Mouse (Mus musculus) retina, postnatal 1 day (tissue): Measurements from ENCODE around the gene 1700013G24Rik.

ENCODE experiments used
- DNase-seq: peaks from one replicate; pipeline ENCODE4 v3.0.0-alpha.2; 2012

The 1700013G24Rik gene

DNA sequence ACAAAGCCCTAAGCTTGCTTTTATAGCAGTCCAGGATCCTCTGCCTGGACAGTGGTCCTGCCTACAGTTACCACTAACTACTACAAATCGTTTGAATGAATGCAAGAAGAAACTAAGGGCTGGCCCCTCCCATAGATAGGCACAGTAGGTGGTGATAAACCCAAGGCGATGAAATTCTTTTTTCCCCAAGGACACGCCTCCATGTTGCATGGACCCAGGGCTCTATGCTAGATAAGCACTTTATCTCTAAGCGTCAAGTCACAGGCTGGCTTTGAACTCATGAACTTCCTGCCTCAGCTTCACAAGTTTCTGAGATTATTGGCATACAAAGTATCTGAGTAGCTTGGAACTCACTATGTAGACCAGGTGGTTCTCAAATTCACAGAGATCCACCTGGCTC, 4.2 kb downstream of the 1700013G24Rik start:
- no peak for DNase-seq

- no peak for DNase-seq
Measured at GRCm38 (mm10) chr4:137458310-137458709, 5.2 kb downstream of the 1700013G24Rik start.

GRCm38 (mm10) chr4:137458861-137459260, 5.8 kb downstream of the 1700013G24Rik start:
- no peak for DNase-seq

GRCm38 (mm10) chr4:137460676-137461075, 7.6 kb downstream of the 1700013G24Rik start:
- no peak for DNase-seq

DNA sequence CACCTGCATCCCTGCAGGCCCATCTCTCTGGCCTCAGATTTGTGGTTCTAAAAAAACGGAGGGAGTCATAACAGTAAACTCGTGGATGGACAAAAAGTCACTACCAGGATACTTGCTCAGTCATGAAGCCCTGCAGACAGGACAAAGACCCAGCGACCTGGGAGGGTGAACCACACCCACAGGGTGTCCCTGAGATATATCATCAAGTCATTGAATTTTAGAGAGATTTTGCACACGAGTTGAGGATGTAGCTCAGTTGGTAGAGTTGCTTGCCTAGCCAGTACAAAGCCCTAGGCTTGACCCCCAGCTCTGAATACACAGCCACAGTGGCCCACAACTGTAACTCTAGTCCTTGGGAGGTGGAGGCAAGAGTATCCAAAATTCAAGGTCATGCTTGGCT, 8.1 kb downstream of the 1700013G24Rik start:
- no peak for DNase-seq

DNA sequence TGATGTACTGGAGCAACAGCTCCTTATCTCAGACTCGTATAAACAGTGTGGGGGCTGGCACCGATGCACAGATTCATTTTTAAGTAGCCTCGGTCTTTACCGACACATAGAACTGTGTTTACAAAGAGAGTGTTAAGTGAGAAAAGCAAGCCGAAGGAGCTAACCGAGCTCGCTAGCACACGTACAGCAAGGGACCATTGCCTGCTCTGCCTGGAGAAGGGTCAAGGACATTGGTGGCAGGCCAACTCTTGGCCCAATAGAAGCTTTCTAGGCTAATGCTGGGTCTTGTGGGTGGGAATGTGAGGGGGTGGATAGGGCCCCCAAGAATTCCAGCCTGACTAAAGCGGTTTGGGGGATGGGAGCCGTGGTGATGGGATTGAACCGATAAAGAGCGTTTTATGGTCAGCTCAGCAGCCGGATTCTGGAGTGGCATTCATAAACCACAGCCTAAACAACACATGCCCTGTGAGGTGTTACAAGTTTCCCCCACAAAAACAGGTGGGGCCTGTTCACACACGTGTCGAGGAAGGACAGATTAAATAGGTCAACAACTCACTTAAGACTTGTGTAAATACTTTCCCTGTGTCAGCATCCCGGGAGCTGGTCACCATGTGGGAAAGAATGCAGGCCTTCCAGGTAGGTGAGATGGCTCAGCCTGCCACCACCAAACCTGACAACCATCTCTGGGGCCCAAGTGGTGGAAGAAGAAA, 9.1 kb downstream of the 1700013G24Rik start:
- DNase-seq, result no peak

DNA sequence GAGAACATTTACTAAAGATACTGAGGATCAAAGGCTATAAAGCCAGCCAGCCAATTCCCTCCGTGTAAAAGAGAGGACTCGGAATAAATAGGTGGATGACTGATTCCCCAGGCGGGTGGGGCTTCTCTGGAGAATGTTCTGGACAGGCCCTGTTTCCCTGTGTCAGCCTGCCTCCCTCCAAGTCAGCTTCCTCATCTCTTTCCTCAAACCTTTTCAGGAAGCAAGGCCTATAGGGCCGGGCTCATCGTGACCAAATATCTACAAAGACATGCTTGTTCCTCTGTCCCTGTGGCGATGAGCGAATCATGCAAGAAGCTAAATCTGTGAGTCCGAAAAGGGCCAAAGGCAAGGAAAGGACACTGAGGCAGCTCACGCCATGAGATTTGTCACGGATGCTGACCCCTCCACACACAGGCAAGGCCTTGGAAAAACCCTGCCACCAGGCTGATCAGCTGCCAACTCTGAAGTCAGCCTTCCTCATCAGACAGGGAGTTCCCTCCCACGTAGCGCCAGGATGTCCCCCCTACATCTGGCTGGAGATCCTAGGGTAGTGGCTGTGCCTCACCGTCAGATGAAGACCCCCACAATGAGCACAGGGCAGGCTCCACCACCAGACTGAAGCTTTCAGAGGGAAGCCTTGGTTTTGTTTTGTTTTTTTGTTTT, 12.2 kb downstream of the 1700013G24Rik start:
- DNase-seq, result no peak

DNA sequence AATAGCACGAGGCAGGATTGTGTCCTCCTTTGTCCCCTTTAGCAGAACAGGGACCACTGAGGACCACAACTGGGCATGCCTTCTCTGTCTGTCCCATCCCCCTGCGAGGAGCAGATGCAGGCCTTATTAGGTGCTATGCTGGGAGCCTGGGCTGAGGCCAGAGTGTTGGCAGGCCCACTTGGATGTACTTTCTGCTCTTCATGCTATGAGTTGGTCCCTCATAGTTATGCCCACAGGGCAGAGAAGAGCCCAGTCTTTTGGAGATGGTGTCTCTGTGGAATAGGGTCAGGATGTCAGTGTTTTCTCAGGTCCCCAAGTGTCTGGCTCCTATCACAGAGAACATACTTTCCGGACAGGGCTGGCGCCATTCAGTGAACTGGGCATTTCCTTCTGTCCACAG, 13.9 kb downstream of the 1700013G24Rik start:
- no peak for DNase-seq

DNA sequence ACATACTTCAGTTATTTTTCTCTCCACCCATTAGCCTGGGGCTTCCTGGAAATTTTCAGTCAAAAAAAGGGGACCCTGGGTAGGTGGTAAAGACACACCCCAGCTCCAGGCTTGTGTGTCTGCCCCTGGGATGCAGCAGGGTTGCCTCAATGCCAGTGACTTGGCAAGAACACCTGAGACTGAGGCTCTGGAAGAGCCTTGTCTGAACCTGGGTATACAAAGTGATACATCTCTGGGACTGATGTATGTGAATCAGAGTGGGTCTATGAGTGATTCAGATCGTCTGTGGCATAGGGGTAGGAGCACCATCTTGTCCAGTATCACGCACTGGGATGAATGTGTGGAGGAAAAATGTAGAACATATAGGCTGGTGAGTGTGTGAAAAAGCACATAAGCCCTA, 14.4 kb downstream of the 1700013G24Rik start:
- no peak for DNase-seq

DNA sequence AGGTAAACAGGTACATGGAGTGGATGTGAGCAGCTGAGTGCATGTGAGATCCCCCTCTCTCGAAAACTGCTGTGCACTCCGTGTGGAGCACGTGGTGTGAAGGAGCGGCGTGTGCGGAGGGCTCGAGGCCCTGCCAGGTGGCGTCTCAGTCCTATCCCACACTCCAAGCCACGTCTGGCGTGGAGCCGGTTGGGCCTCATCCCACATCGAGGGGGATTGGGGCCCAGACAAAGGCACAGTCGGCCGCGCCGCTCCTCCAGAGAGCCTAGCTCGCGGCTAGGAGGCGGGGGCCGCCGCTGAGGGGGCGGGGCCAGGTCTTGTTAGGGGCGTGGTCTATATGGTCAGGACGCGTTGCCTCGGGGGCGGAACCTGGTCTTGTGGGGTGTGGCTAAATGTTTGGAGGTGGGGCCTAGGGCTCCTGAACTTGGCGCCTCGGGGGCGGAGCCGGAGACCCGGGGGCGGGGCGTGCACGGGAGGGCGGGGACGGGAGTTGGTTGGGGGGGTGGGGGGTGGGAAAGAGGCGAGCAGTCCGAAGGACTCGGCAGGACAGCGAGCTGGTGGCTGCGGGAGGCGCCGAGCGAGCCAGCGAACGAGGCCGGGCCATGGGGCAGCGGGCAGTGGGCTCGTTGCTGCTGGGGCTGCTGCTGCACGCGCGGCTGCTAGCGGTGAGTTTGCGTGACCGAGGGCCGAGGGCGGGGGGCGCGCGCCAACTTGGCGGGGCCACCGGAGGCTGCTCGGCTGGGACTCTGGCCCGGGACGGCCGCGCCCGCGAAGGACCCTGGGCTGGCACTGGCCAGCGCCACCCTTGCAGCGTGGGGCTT, 15.4 kb downstream of the 1700013G24Rik start, which contains the start of gene Hspg2:
Gene Hspg2, plus strand, starts transcription at position 510 of the 821 bp plus-strand sequence.
- peak; percentile 97 for DNase-seq

DNA sequence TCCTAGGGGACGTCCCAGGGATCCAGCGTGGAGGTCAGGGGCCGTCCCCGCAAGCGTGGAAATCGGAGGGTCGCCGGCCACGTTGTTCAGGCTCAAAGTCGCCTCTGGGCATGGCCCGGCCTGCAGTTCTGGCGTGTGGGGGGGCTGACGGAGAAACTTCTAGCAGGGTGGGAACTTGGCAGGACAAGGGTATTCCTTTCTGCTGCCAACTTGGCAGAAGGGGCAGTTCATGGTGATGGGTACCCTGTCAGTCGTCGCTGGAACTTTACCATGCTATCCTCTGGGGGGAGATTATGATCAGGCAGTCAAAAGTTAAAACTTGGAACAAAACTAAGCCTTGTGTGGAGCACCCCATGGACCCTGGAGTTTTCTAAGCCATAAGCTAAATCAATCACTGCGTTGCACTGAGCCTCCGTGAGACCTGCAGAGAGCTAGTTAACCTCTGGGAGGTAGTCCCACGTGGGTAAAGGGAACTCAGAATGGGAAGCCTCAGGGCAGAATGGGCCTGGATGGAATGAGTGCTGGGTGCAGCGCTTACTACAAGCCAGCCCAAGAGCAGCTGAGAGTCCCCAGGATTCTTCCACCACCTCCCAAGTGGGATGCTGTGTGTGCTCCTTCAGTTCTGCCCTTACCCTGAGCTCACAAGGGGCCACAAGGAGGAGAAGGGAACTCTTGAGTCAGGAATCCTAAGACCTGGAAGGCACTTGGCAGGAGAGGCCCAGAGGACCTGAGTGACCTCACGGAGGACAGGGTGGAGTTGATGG, 16.2 kb downstream of the 1700013G24Rik start:
- peak; percentile 47 for DNase-seq

DNA sequence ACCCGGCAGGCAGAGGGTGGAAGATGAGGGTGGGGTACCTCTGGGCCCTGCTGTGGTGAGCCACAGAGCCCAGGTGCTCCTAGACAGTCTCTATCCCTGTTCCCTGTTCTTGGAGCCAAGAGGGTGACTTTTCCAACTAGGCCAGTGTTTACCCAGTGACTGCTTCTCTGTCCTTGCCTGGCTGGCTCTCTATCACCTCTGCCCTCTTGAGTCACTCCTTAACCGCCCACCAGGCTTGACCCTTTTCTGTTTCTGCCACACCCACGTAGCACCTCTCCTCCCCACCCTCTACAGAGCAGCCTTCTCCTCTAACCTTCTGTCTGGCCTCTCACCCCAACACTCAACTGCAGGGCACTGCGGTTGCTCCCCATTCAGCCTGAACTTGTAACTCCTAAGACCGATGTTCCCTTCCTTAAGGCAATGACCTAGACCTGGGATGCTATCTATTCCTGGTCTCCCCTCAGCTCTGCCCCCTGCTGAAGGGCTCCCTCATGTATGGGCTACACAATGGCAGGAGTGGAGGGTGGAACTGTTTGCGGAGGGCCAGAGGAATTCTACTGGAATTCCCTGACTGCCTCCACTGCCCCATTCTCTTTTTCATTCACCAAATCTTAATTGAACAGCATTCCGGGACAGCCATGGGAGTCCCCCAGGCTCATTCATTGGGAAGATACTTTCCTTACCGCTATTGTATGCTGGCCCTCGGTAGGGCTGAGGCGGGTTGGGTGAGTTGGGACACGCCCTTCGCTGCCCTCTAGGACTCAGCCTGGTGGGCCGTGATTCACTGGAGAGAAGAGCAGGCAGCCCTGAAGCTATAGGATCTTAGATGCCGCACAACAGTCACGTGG, 17.0 kb downstream of the 1700013G24Rik start:
- DNase-seq, result no peak

DNA sequence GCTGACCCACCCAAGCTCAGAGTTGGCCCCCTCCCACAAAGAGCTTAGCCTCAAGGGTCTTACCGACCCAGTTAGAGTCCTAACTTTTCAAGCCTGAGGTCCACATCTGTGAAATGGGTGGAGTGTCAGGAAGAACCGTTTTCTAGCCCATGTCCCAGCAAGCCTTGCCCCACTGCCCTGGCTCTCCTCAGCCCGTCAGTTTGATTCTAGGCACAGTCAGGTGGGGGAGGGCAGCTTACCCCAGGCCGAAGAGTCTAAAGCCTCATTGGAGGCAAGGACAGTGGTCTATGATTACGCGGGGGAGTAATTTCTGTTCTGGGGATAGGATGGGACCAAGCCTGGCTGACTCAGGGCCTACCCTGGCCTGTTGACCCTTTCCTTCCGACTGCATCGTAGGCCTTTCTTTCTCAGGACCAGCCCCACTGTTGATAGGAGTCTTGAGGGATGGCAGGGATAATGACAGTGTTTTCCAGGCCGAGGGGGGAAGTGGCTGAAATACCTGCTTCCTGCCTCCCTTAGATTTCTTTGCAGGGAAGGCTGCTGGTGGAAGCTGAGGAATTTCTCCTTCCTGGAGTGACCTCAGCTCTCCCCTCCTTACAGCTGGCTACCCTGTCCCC, 17.7 kb downstream of the 1700013G24Rik start:
- no peak for DNase-seq

DNA sequence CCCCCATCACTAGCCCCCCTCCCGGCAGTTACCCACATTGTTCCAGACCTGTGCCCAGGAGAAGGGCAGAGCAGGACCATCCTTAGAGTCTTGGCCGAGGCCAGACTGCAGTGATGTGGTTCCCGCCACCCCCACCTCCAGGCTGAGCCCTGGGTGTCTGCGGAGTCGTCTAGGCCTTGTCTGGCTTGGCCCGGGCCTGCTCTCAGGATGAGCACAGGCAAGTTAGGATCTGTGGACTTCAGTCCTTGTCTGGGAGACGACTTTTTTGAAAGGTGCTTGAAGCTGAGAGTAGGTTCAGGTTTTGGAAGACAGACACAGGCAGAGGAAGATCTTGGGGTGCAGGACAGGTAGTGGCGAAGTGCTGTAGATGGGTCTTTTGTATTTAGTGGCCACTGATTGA, 18.2 kb downstream of the 1700013G24Rik start:
- DNase-seq, result no peak

DNA sequence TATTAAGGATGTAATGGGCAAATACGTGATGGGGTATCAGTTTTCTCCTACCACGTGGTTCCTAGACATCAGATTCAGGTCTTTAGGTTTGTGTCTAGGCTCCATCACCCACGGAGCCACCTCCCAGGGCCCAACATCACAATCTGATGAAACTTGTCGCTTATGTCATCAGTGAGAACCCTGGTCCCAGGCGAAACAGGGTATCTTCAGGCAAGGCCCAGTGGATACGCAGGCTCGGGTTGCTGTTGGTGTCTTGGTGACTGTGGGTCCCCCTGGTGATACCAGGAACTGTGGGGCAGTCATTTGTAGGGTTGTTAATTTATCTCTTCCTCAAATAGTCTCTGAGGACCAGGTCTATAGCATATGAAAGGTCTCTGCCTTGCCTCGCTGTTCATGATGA, 20.2 kb downstream of the 1700013G24Rik start:
- DNase-seq, result no peak

DNA sequence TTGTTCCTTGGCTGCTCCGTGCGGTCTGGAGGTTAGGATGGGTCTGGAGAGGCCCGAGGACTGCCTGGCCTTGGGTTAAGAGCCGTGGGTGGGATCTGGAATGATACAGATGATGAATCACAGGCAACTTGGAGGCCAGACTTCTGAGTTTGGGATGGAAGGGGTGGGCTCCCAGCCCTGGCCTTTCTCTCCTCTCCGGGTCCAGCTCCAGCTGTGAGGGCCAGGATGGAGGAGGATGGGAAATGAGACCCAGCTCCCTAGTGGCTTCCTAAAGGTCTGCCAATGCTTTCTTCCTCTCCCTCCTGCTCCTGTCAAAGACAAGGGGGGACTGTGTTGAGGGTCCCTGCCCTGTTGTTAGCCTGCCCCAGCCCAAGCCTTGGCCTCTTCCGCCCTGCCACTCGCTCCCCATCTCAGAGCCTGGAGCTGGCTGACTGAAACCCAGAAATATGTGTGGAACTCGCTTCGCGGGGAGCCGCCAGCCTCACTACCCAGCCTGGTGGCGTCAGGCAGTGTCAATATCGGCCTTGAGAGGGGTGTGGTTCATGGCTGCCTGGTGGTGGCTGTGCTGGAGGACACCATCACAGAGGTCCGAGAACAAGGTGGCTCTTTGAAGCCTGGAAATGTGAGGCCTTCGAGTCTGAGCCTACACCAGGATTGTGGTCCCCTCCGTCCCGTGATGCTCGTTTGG, 20.8 kb downstream of the 1700013G24Rik start:
- DNase-seq, result no peak

DNA sequence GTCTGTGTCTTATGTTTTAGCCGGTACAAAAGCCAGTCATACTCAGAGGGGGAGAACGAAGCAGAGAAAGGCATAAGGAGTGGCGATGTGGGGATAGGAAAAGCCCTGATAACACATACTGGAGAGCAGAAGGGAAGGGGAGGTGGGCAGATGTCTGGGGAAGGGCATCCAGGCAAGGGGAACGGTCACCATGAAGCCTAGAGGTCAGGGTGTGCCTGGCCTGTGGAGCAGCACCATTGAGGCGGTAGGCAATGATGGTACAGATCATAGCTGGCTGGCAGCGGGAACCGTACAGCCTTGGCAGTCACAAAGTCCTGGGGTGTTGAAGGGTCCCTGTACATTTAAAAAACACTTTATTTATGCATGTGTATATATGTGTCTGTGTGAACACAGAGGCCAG, 21.6 kb downstream of the 1700013G24Rik start:
- DNase-seq, result no peak

GRCm38 (mm10) chr4:137475271-137476050, 22.4 kb downstream of the 1700013G24Rik start:
- no peak for DNase-seq

DNA sequence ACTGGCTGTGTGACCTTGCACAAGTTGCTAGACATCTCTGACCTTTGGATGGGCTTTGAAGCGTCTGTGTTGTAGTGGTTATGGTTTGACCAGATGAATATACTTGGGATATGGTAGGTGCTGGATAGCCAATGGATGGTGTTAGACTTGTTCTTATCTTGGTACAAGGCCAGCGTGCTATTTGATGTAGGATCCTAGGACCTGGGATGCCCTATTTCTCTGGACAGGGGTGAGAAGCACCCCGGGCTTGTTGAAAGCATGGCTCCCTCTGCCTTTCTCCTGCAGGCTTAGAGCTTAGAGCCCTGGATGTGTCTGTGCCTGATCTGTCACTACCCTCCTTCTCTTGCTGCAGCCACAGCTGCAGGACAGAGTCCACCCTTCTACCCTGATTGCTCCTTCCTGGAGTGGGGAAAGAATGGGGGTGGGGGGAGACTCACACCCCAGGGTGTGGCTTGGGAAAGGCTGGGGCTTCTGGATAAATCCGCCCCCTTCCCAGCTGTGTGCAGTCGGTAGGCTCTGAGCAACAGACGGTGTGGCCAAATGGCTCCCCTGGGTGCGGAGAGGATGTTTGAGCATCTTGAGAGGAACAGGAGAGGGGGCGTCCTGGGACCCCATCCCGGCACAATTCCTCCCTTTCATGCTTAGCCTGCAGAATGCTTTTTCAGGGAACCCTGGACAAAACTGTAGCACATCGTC, 23.1 kb downstream of the 1700013G24Rik start:
- no peak for DNase-seq
